Mouse (Mus musculus): Measurements from ENCODE around the gene Ms4a14. TPM values are rescaled to one million over a fixed set of nuclear protein-coding genes. Genes with fewer than 3 reads are reported as not detected.
A peak's percentile ranks its signal among the peaks of the same experiment; 100 is the strongest.
"Not testable (repeated sequence)": the region's sequence is repeated elsewhere in the genome, so short reads cannot be mapped to it uniquely, and the experiment has no call there.

Ms4a14 gene
- polyA plus RNA-seq, 1 experiment from 2014 or later: 0.07 TPM

DNA sequence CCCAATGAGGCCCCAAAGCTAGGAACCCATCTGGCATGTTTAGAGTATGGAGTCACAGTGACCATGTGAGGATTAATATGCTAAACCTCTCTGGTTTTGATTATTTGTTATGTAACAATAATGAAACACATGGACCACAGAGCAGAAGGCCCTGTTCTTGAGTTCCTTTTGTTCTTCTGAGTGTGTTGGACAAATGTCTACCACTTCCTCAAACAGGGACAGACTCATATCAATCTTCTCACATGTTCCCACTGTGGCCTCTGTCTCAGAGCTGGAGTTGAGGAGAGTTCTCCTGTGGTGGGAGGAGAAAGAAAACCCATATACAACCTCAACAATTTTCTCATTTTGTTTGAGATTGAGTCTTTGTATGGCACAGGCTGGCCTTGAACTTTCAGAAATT lies 28.9 kb upstream of the Ms4a14 start:
- Histone ChIP-seq H3K36me3 (ENCODE audit: insufficient read depth, low read length) (no peaks in the 10 kb centered on the region), H3K4me3 (replicated peaks; ENCODE audit: low read depth, low read length) (no peak overlapping the region), H3K27me3 (ENCODE audit: insufficient read depth, low read length) (no peaks in the 10 kb centered on the region), H3K4me2 (ENCODE audit: low read length) (no peak overlapping the region), H3K27ac (no peak overlapping the region), H3K9me3 (replicated peaks; ENCODE audit: low read length) (no peaks in the 10 kb centered on the region), H3K4me1 (replicated peaks; ENCODE audit: insufficient read depth, low read length) (no peaks in the 10 kb centered on the region), H3K9ac (ENCODE audit: low read depth, low read length) (no peak overlapping the region)
- no peak for DNase-seq (ENCODE audit: low spot score)
- TF ChIP-seq CTCF (IDR thresholded peaks at IDR 0.05; ENCODE audit: low read depth): no peak
- no peak for ATAC-seq (replicated peaks; ENCODE audit: low FRiP score, low read depth)

DNA sequence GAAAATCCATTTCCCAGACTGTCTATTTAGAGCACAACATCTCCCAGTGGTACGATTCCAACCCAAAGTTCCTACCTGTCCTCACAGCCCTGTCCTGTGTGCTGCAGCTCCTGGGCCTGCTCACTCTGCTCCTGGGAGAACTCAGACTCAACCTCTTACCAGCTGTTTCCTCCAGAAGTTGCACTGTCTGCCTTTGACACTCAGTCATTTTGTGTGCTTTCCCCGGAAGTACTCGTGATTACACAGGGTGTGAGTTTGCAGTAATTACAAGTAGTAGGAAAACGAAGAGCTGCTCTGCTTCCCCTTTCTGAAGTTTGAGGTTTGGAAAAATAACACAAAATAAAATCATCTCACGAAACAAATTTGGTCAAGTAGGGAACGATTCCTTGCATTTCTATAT lies 21.7 kb upstream of the Ms4a14 start, which contains the start of gene Ms4a7:
Gene Ms4a7, minus strand, starts transcription at position 215 of the 400 bp plus-strand sequence.
- Histone ChIP-seq H3K4me1 (replicated peaks; ENCODE audit: insufficient read depth, low read length) (no peaks in the 10 kb centered on the region), H3K4me2 (ENCODE audit: low read length) (no peak within 1 kb of the TSS), H3K27ac (no peak within 1 kb of the TSS), H3K9ac (ENCODE audit: low read depth, low read length) (no peak within 1 kb of the TSS), H3K9me3 (replicated peaks; ENCODE audit: low read length) (no peaks in the 10 kb centered on the region), H3K36me3 (ENCODE audit: insufficient read depth, low read length) (no peaks in the 10 kb centered on the region), H3K4me3 (replicated peaks; ENCODE audit: low read depth, low read length) (no peak within 1 kb of the TSS), H3K27me3 (ENCODE audit: insufficient read depth, low read length) (no peaks in the 10 kb centered on the region)
- no peak for DNase-seq (ENCODE audit: low spot score)
- WGBS: 77% methylated on average over 6 of the region's 6 CpGs
- no peak for TF ChIP-seq CTCF (IDR thresholded peaks at IDR 0.05; ENCODE audit: low read depth)
- ATAC-seq (replicated peaks; ENCODE audit: low FRiP score, low read depth): no peak

DNA sequence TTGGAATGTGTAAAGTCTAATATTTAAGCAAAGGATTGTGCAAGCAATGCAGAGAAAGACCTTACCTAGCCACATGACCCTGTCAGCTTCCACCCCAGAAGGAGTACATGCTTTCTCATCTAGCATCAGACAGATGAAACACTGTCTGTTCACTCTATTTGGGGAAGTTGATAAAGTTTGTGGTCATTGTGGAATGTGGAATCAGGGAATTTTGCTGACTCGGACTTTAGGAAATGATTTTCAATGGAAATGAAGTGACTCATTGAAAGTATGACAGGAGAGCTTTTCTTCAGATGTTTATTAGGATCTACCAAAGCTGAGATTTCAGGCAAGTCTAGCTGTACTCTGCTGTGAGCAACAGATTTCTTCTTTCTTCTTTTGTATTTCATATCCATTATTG lies 6.9 kb upstream of the Ms4a14 start:
- Histone ChIP-seq H3K27me3 (ENCODE audit: insufficient read depth, low read length) (no peaks in the 10 kb centered on the region), H3K4me3 (replicated peaks; ENCODE audit: low read depth, low read length) (no peak overlapping the region), H3K9ac (ENCODE audit: low read depth, low read length) (no peak overlapping the region), H3K9me3 (replicated peaks; ENCODE audit: low read length) (no peaks in the 10 kb centered on the region), H3K36me3 (ENCODE audit: insufficient read depth, low read length) (no peaks in the 10 kb centered on the region), H3K27ac (no peak overlapping the region), H3K4me1 (replicated peaks; ENCODE audit: insufficient read depth, low read length) (no peaks in the 10 kb centered on the region), H3K4me2 (ENCODE audit: low read length) (no peak overlapping the region)
- ATAC-seq (replicated peaks; ENCODE audit: low FRiP score, low read depth): no peak
- 79% methylated on average over 1 of the region's 1 CpGs for WGBS
- DNase-seq (ENCODE audit: low spot score): no peak
- no peak for TF ChIP-seq CTCF (IDR thresholded peaks at IDR 0.05; ENCODE audit: low read depth)

DNA sequence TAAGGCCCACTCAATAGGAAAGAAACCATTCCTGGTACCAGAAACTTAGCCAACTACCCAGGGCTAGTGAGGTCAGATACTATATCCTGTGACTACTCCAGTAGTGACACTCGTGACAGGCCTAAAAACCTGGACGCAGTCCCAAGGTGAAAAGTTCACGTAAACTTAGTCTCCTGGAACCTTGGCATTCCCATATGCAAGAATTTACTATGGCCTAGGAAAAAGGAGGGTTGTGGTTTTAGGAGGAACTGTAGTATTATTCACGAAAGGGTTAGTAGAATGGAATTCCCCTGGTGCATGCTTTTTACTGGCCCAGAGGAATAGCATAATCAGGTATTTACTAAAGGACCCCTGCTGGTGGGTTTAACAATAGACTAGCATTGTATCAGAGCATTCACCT lies 2.5 kb upstream of the Ms4a14 start:
- Histone ChIP-seq H3K36me3 (ENCODE audit: insufficient read depth, low read length) (no peaks in the 10 kb centered on the region), H3K4me3 (replicated peaks; ENCODE audit: low read depth, low read length) (no peak overlapping the region), H3K9ac (ENCODE audit: low read depth, low read length) (no peak overlapping the region), H3K27ac (no peak overlapping the region), H3K9me3 (replicated peaks; ENCODE audit: low read length) (no peaks in the 10 kb centered on the region), H3K4me1 (replicated peaks; ENCODE audit: insufficient read depth, low read length) (no peaks in the 10 kb centered on the region), H3K4me2 (ENCODE audit: low read length) (no peak overlapping the region), H3K27me3 (ENCODE audit: insufficient read depth, low read length) (no peaks in the 10 kb centered on the region)
- TF ChIP-seq CTCF (IDR thresholded peaks at IDR 0.05; ENCODE audit: low read depth): no peak
- ATAC-seq (replicated peaks; ENCODE audit: low FRiP score, low read depth) (no peak), DNase-seq (ENCODE audit: low spot score) (no peak)
- 69% methylated on average over 4 of the region's 4 CpGs for WGBS

- no peak overlapping the region for H3K9ac ChIP-seq (ENCODE audit: low read depth, low read length)
- H3K4me3 ChIP-seq (replicated peaks; ENCODE audit: low read depth, low read length): no peak overlapping the region
- no peaks in the 10 kb centered on the region for H3K27me3 ChIP-seq (ENCODE audit: insufficient read depth, low read length)
- no peak for ATAC-seq (replicated peaks; ENCODE audit: low FRiP score, low read depth)
- H3K4me2 ChIP-seq (ENCODE audit: low read length): no peak overlapping the region
- no peak overlapping the region for H3K27ac ChIP-seq
- no peaks in the 10 kb centered on the region for H3K36me3 ChIP-seq (ENCODE audit: insufficient read depth, low read length)
- no peaks in the 10 kb centered on the region for H3K4me1 ChIP-seq (replicated peaks; ENCODE audit: insufficient read depth, low read length)
- TF ChIP-seq CTCF (IDR thresholded peaks at IDR 0.05; ENCODE audit: low read depth): no peak
- no peaks in the 10 kb centered on the region for H3K9me3 ChIP-seq (replicated peaks; ENCODE audit: low read length)
- DNase-seq (ENCODE audit: low spot score): no peak
Measured at GRCm38 (mm10) chr19:11308888-11309287, 5.4 kb downstream of the Ms4a14 start.

GRCm38 (mm10) chr19:11299529-11299928 lies 14.7 kb downstream of the Ms4a14 start:
- ATAC-seq (replicated peaks; ENCODE audit: low FRiP score, low read depth); H3K9ac ChIP-seq (ENCODE audit: low read depth, low read length); H3K4me2 ChIP-seq (ENCODE audit: low read length); H3K27me3 ChIP-seq (ENCODE audit: insufficient read depth, low read length); H3K36me3 ChIP-seq (ENCODE audit: insufficient read depth, low read length); H3K4me3 ChIP-seq (replicated peaks; ENCODE audit: low read depth, low read length); DNase-seq (ENCODE audit: low spot score); H3K27ac ChIP-seq; H3K9me3 ChIP-seq (replicated peaks; ENCODE audit: low read length); H3K4me1 ChIP-seq (replicated peaks; ENCODE audit: insufficient read depth, low read length): not testable (repeated sequence)
- 66% methylated on average over 4 of the region's 4 CpGs for WGBS

- no peak overlapping the region for H3K4me2 ChIP-seq (ENCODE audit: low read length)
- H3K27ac ChIP-seq: no peak overlapping the region
- H3K27me3 ChIP-seq (ENCODE audit: insufficient read depth, low read length): no peaks in the 10 kb centered on the region
- no peaks in the 10 kb centered on the region for H3K36me3 ChIP-seq (ENCODE audit: insufficient read depth, low read length)
- no peaks in the 10 kb centered on the region for H3K9me3 ChIP-seq (replicated peaks; ENCODE audit: low read length)
- H3K9ac ChIP-seq (ENCODE audit: low read depth, low read length): no peak overlapping the region
- H3K4me3 ChIP-seq (replicated peaks; ENCODE audit: low read depth, low read length): no peak overlapping the region
- TF ChIP-seq CTCF (IDR thresholded peaks at IDR 0.05; ENCODE audit: low read depth): no peak
- 58% methylated on average over 2 of the region's 2 CpGs for WGBS
- ATAC-seq (replicated peaks; ENCODE audit: low FRiP score, low read depth) (no peak), DNase-seq (ENCODE audit: low spot score) (no peak)
- no peaks in the 10 kb centered on the region for H3K4me1 ChIP-seq (replicated peaks; ENCODE audit: insufficient read depth, low read length)
Measured at GRCm38 (mm10) chr19:11298939-11299338, 15.3 kb downstream of the Ms4a14 start.

- H3K9me3 ChIP-seq (replicated peaks; ENCODE audit: low read length); H3K9ac ChIP-seq (ENCODE audit: low read depth, low read length); H3K27ac ChIP-seq; DNase-seq (ENCODE audit: low spot score); H3K27me3 ChIP-seq (ENCODE audit: insufficient read depth, low read length); ATAC-seq (replicated peaks; ENCODE audit: low FRiP score, low read depth); H3K4me3 ChIP-seq (replicated peaks; ENCODE audit: low read depth, low read length); H3K36me3 ChIP-seq (ENCODE audit: insufficient read depth, low read length); H3K4me1 ChIP-seq (replicated peaks; ENCODE audit: insufficient read depth, low read length): not testable (repeated sequence)
- H3K4me2 ChIP-seq (ENCODE audit: low read length): peak overlapping the region; percentile 57; the same call in 1 of the 2 replicates
- WGBS: 21% methylated on average over 3 of the region's 3 CpGs
Measured at GRCm38 (mm10) chr19:11293616-11294015, 20.6 kb downstream of the Ms4a14 start.

Measured in kidney, postnatal 0 days (tissue).